Mouse (Mus musculus): ENCODE measurements around the gene Ppia.
"Not testable (repeated sequence)": the region's sequence is repeated elsewhere in the genome, so short reads cannot be mapped to it uniquely, and the experiment has no call there.

The Ppia gene

GRCm38 (mm10) chr11:6443727-6444076, 28.5 kb downstream of the Ppia start:
- no peak for DNase-seq

GRCm38 (mm10) chr11:6444077-6444853, 29.0 kb downstream of the Ppia start, which contains the start of gene H2afv:
Gene H2afv, minus strand, starts transcription at chr11:6444443.
- peak; percentile 98 for DNase-seq

- DNase-seq = no peak
Measured at GRCm38 (mm10) chr11:6445441-6445840, 30.2 kb downstream of the Ppia start.

GRCm38 (mm10) chr11:6445951-6446350, 30.7 kb downstream of the Ppia start:
- no peak for DNase-seq

- no peak for DNase-seq
Measured at GRCm38 (mm10) chr11:6447493-6447892, 32.2 kb downstream of the Ppia start.

- DNase-seq = not testable (repeated sequence)
Measured at GRCm38 (mm10) chr11:6448155-6448554, 32.9 kb downstream of the Ppia start.

- no peak for DNase-seq
Measured at GRCm38 (mm10) chr11:6456083-6456482, 40.8 kb downstream of the Ppia start.

GRCm38 (mm10) chr11:6463159-6463837, 48.1 kb downstream of the Ppia start:
- no peak for DNase-seq

- DNase-seq = peak; percentile 81
Measured at GRCm38 (mm10) chr11:6465122-6465521, 49.9 kb downstream of the Ppia start.

GRCm38 (mm10) chr11:6468541-6468940, 53.3 kb downstream of the Ppia start:
- no peak for DNase-seq
